Mouse (Mus musculus): ENCODE measurements around the gene Lcmt1.

The Lcmt1 gene

GRCm38 (mm10) chr7:123399286-123399685, 29.7 kb downstream of the Lcmt1 start:
- DNase-seq (ENCODE audit: low spot score), result no peak

GRCm38 (mm10) chr7:123401121-123401520, 31.5 kb downstream of the Lcmt1 start:
- DNase-seq (ENCODE audit: low spot score), result no peak

- no peak for DNase-seq (ENCODE audit: low spot score)
Observed at GRCm38 (mm10) chr7:123404198-123404597, 34.6 kb downstream of the Lcmt1 start.

- DNase-seq (ENCODE audit: low spot score), result no peak
Observed at GRCm38 (mm10) chr7:123405619-123406018, 36.0 kb downstream of the Lcmt1 start.

GRCm38 (mm10) chr7:123406988-123407387, 37.4 kb downstream of the Lcmt1 start:
- DNase-seq (ENCODE audit: low spot score), result no peak

GRCm38 (mm10) chr7:123410502-123410901, 40.9 kb downstream of the Lcmt1 start:
- no peak for DNase-seq (ENCODE audit: low spot score)

- no peak for DNase-seq (ENCODE audit: low spot score)
Observed at GRCm38 (mm10) chr7:123411109-123411508, 41.5 kb downstream of the Lcmt1 start.

- no peak for DNase-seq (ENCODE audit: low spot score)
Observed at GRCm38 (mm10) chr7:123412143-123412542, 42.6 kb downstream of the Lcmt1 start.

GRCm38 (mm10) chr7:123416803-123417202, 47.2 kb downstream of the Lcmt1 start:
- DNase-seq (ENCODE audit: low spot score), result no peak

GRCm38 (mm10) chr7:123417661-123418060, 48.1 kb downstream of the Lcmt1 start:
- DNase-seq (ENCODE audit: low spot score), result no peak

- no peak for DNase-seq (ENCODE audit: low spot score)
Observed at GRCm38 (mm10) chr7:123419984-123420383, 50.4 kb downstream of the Lcmt1 start.

GRCm38 (mm10) chr7:123421958-123422357, 52.4 kb downstream of the Lcmt1 start:
- no peak for DNase-seq (ENCODE audit: low spot score)

- DNase-seq (ENCODE audit: low spot score), result no peak
Observed at GRCm38 (mm10) chr7:123424281-123424680, 54.7 kb downstream of the Lcmt1 start.

GRCm38 (mm10) chr7:123425134-123425757, 55.7 kb downstream of the Lcmt1 start:
- no peak for DNase-seq (ENCODE audit: low spot score)

- DNase-seq (ENCODE audit: low spot score), result no peak
Observed at GRCm38 (mm10) chr7:123429624-123430410, 60.2 kb downstream of the Lcmt1 start.

GRCm38 (mm10) chr7:123430411-123430705, 60.8 kb downstream of the Lcmt1 start:
- no peak for DNase-seq (ENCODE audit: low spot score)

- no peak for DNase-seq (ENCODE audit: low spot score)
Observed at GRCm38 (mm10) chr7:123431206-123431605, 61.6 kb downstream of the Lcmt1 start.

GRCm38 (mm10) chr7:123442079-123442478, 72.5 kb downstream of the Lcmt1 start:
- no peak for DNase-seq (ENCODE audit: low spot score)

GRCm38 (mm10) chr7:123448794-123449193, 79.2 kb downstream of the Lcmt1 start:
- no peak for DNase-seq (ENCODE audit: low spot score)

GRCm38 (mm10) chr7:123449676-123450075, 80.1 kb downstream of the Lcmt1 start:
- DNase-seq (ENCODE audit: low spot score), result no peak

GRCm38 (mm10) chr7:123450515-123450914, 80.9 kb downstream of the Lcmt1 start:
- DNase-seq (ENCODE audit: low spot score), result no peak

GRCm38 (mm10) chr7:123452551-123452950, 83.0 kb downstream of the Lcmt1 start:
- no peak for DNase-seq (ENCODE audit: low spot score)

- DNase-seq (ENCODE audit: low spot score), result no peak
Observed at GRCm38 (mm10) chr7:123453066-123453465, 83.5 kb downstream of the Lcmt1 start.

GRCm38 (mm10) chr7:123455088-123455487, 85.5 kb downstream of the Lcmt1 start:
- no peak for DNase-seq (ENCODE audit: low spot score)

All from MN1 (cell line).